Mouse (Mus musculus): ENCODE results near the gene Mipep.
A peak's percentile ranks its signal among the peaks of the same experiment; 100 is the strongest.

Mipep gene

GRCm38 (mm10) chr14:60756271-60756670 is 28.1 kb upstream of the Mipep start:
- DNase-seq (ENCODE audit: extremely low read depth, low read depth), result no peak

- no peak for DNase-seq (ENCODE audit: extremely low read depth, low read depth)
Measured at GRCm38 (mm10) chr14:60757265-60757664, 27.1 kb upstream of the Mipep start.

DNA sequence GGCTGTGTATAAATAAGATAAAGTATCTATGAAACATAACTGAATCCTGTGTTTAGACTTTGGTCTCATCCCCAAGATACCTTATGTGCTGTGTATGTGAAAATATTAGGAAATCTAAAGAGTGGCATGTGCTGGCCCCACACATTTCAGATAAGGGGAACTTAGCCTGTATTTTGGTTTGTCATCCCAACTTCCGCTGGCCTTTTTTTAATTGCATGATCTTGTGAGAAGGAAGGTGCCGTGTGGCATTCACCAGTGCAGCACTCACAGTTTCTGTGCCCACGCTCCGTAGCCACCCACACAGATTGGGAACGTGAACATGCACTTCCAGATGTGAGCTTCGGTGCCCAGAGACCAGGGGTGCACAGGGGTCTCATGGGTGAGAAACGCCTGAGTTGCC is 26.7 kb upstream of the Mipep start:
- no peak for DNase-seq (ENCODE audit: extremely low read depth, low read depth)

- no peak for DNase-seq (ENCODE audit: extremely low read depth, low read depth)
Measured at GRCm38 (mm10) chr14:60759097-60759496, 25.3 kb upstream of the Mipep start.

- no peak for DNase-seq (ENCODE audit: extremely low read depth, low read depth)
Measured at GRCm38 (mm10) chr14:60761801-60762200, 22.6 kb upstream of the Mipep start.

DNA sequence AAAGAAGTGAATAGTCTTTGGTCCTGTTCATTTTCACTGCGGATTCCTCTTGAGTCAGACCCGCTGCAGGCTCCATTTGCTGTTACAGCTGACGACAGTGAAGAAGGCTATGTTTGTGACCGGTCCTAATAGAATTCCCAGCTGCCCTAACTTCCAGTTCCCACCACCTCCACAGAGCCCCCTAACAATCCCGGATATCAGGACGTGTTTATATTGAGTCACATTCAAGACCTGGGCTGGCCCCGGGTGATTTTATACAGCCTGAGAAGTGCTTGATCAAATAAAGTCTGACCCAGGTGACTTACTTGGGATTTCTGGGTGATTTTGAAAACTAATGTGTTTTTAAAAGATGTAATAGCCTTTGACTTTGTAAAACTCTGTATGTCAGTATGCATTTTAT is 21.6 kb upstream of the Mipep start:
- DNase-seq (ENCODE audit: extremely low read depth, low read depth), result no peak

- DNase-seq (ENCODE audit: extremely low read depth, low read depth), result no peak
Measured at GRCm38 (mm10) chr14:60763746-60764145, 20.6 kb upstream of the Mipep start.

DNA sequence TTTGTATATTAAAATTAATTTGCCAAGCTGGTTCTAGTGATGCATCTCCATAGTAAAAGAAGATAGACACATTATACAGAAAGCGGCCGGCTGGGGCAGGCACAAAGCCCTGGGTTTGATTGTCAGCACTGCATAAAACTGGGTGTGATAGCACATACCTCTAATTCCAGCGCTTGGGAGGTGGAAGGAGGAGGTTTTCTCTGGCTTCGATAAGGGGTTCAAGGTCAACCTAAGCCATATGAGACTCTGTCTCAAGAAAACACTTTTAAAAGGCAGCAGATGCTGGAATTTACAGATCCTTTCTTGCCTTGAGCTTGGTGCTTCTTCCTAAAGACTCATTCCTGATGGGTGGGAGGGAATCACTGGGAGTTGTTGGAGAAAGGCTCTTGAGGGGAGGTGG is 19.8 kb upstream of the Mipep start:
- DNase-seq (ENCODE audit: extremely low read depth, low read depth), result no peak

DNA sequence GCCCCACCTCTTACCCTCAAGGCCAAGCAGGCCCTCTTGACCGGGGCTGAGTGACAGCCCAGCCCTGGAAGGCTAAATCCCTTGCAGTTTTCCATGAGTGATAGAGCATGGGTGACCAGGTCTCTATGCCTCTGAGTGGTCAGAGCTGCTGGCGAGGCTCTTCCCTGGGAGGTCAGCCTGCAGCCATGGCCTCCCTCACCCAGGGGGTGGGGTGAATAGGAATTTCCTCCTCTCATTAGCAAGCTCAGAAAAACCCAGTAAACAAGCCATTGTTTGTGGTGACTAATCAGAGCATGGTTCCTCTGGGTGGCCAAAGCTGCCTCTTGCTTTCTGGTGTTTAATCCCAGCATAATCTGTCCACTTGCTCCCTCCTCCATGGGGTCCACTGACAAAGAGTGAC is 19.3 kb upstream of the Mipep start:
- no peak for DNase-seq (ENCODE audit: extremely low read depth, low read depth)

DNA sequence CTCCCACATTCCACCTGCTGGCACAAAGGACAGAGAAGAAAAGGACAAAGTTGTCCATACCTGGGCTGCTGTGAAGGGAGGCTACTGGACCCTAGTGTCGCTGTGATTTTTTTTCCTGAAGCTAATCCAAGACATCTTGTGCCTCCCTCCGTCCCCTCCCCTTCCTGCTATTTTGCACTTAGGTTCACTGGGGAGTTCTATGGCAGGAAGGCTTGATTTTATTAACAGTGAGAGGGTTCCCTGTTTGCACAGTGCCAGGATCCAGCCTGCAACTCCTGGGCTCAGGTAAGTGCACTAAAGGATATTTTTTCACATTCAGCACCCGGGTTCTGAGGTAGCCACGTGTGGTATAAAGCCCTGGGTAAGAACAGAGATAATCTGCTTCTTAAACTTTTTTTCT is 16.5 kb upstream of the Mipep start, which contains the start of gene C1qtnf9:
TSS of gene C1qtnf9 (plus strand) at position 251 of the 400 bp plus-strand sequence.
- no peak for DNase-seq (ENCODE audit: extremely low read depth, low read depth)

DNA sequence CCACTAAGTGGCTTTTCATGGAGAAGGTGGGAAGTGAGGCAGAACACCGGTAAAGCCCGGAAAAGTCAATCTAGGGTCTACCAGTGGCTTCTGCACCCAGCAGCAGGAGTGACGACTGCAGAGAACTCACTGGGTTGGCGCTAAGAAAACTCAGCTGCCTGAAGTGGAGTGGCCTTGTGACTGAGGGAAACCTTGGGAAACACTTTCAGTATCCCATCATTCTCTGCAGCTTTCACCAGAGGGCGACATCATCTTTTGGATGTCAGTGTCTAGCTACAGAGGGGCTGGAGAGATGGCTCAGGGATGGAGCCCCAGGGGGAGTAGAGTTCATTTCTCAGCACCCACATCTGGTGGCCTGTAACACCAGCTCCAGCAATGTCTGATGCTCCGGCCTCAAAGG is 15.0 kb upstream of the Mipep start:
- DNase-seq (ENCODE audit: extremely low read depth, low read depth), result no peak

DNA sequence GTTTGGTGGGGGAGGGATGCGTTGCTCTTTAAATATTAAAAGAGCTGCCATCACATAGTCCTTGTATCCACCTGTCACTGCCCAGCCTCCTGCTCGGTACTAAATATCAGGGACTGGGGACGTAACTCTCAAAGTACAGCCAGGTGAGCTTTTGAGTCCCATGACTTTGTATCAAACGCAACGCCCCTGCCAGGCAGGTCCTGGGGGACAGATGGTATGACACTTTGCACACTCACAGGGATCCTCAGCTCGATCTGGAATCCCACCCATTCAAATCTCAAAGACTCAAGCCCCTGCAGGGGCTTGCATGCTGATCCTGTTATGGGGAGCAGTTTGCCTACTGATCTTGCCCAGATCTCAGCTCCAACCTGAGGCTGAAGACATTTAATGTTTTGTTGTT is 13.8 kb upstream of the Mipep start:
- DNase-seq (ENCODE audit: extremely low read depth, low read depth), result no peak

- peak; percentile 31 for DNase-seq (ENCODE audit: extremely low read depth, low read depth)
Measured at GRCm38 (mm10) chr14:60771057-60771456, 13.3 kb upstream of the Mipep start.

GRCm38 (mm10) chr14:60773476-60773875 is 10.9 kb upstream of the Mipep start:
- no peak for DNase-seq (ENCODE audit: extremely low read depth, low read depth)

GRCm38 (mm10) chr14:60776521-60776920 is 7.9 kb upstream of the Mipep start:
- no peak for DNase-seq (ENCODE audit: extremely low read depth, low read depth)

DNA sequence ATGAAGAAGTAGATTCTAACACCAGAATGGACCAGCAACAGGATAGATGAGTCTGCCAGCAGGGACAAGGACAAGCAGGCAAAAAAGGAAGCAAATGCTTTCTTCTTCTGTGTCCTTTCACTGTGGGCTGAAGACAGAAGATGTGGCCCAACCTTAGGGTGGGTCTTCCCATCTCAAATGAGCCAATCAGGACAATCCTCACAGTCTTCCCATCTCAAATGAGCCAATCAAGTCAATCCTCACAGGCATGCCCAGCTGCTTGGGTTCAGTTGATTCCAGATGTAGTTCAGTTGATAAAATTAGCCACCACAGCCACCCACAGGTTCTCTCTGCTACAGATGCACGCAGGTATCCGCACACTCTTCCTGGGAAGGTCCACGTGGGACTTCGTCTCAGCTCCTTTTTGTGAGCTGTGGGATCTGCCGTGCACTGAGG is 6.9 kb upstream of the Mipep start:
- peak; percentile 89 for DNase-seq (ENCODE audit: extremely low read depth, low read depth)

- no peak for DNase-seq (ENCODE audit: extremely low read depth, low read depth)
Measured at GRCm38 (mm10) chr14:60779198-60779597, 5.2 kb upstream of the Mipep start.

GRCm38 (mm10) chr14:60782121-60782656 is 2.2 kb upstream of the Mipep start:
- no peak for DNase-seq (ENCODE audit: extremely low read depth, low read depth)

- DNase-seq (ENCODE audit: extremely low read depth, low read depth), result no peak
Measured at GRCm38 (mm10) chr14:60783196-60783595, 1.2 kb upstream of the Mipep start.

DNA sequence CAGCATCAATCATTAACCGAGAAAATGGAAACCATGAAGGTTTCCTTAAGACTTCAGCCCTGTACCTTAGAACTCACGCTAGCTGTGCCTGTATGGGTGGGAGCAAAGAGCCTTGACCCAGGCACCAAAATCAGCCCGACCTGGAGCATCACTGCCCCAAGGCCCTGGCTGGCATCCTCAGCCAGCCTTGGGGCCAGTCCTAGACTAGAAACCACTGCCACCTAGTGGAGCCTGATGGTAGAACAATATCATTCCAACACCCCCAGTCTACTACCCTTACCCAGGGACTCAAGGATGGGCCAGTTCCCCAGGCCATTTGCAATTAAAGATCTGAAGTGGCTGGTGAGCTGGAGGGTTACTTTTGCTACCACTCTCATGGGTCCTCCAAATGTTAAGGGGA is 5.7 kb downstream of the Mipep start:
- DNase-seq (ENCODE audit: extremely low read depth, low read depth), result no peak

- DNase-seq (ENCODE audit: extremely low read depth, low read depth), result no peak
Measured at GRCm38 (mm10) chr14:60796600-60797322, 12.4 kb downstream of the Mipep start.

DNA sequence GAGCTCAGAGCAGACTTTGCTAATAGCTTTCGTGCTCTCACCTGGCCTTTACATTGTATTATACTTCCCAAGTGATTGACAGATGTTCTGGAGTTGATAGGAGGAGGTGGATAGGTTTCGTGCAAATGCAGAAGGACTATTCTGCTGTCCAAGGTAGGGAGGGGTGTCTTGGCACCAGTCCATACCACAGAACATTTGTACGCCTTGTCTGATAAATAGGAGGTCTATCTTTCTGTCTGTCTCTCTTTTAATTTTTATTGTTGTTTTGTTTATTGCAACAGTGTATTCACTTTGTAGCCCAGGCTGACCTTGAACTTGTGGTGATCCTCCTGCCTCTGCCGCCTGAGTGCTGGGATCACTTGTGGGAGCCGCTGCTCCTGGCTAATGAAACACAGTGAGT is 13.2 kb downstream of the Mipep start:
- no peak for DNase-seq (ENCODE audit: extremely low read depth, low read depth)

- DNase-seq (ENCODE audit: extremely low read depth, low read depth), result no peak
Measured at GRCm38 (mm10) chr14:60798721-60799120, 14.3 kb downstream of the Mipep start.
